Mouse (Mus musculus) gastrocnemius, adult 18-20 months (tissue): ENCODE measurements around the gene 4930470P17Rik. TPM values are rescaled to one million over a fixed set of nuclear protein-coding genes. Genes with fewer than 3 reads are reported as not detected.
A peak's percentile ranks its signal among the peaks of the same experiment; 100 is the strongest.
"Not testable (repeated sequence)": the region's sequence is repeated elsewhere in the genome, so short reads cannot be mapped to it uniquely, and the experiment has no call there.

ENCODE experiments used
- DNase-seq: peaks from one replicate; pipeline ENCODE4 v3.0.0; 2021; ENCODE audit warnings: low spot score
- long read RNA-seq, 2 experiments: library from polyadenylated mRNA; stranded (forward); transcript quantifications; one replicate each; pipeline ENCODE4 v2.0.0; 2021
- total RNA-seq, 2 experiments: library from RNA; stranded (reverse); gene quantifications; 2 replicates each; pipeline ENCODE4 v1.2.3; 2021

4930470P17Rik gene
- total RNA-seq: not detected
- long read RNA-seq, experiment 1: 0 reads
- long read RNA-seq, experiment 2: 0 reads

- DNase-seq: no peak
These were observed at the start of gene 4930470P17Rik for GRCm38 (mm10) chr2:170601917-170602316. 4930470P17Rik (minus strand) TSS chr2:170602017.

- DNase-seq: no peak
These were observed 49.7 kb upstream of the 4930470P17Rik start for GRCm38 (mm10) chr2:170651483-170651882.

- DNase-seq: no peak
These were observed 46.7 kb upstream of the 4930470P17Rik start for GRCm38 (mm10) chr2:170648542-170648941.

GRCm38 (mm10) chr2:170646201-170646600 lies 44.4 kb upstream of the 4930470P17Rik start:
- DNase-seq: no peak

- no peak for DNase-seq
These were observed 40.6 kb upstream of the 4930470P17Rik start for GRCm38 (mm10) chr2:170642338-170642806.

- DNase-seq: no peak
These were observed 38.5 kb upstream of the 4930470P17Rik start for GRCm38 (mm10) chr2:170640281-170640680.

GRCm38 (mm10) chr2:170638746-170639145 lies 36.9 kb upstream of the 4930470P17Rik start:
- DNase-seq: no peak

GRCm38 (mm10) chr2:170632998-170633622 lies 31.3 kb upstream of the 4930470P17Rik start:
- DNase-seq: no peak

- no peak for DNase-seq
These were observed 30.6 kb upstream of the 4930470P17Rik start for GRCm38 (mm10) chr2:170632386-170632785.

- no peak for DNase-seq
These were observed 29.6 kb upstream of the 4930470P17Rik start for GRCm38 (mm10) chr2:170631375-170631774.

GRCm38 (mm10) chr2:170630553-170630952 lies 28.7 kb upstream of the 4930470P17Rik start:
- no peak for DNase-seq

GRCm38 (mm10) chr2:170627991-170628390 lies 26.2 kb upstream of the 4930470P17Rik start:
- DNase-seq: not testable (repeated sequence)

- not testable (repeated sequence) for DNase-seq
These were observed 22.5 kb upstream of the 4930470P17Rik start for GRCm38 (mm10) chr2:170624201-170624880.

- no peak for DNase-seq
These were observed 21.2 kb upstream of the 4930470P17Rik start for GRCm38 (mm10) chr2:170622985-170623384.

GRCm38 (mm10) chr2:170618862-170619492 lies 17.2 kb upstream of the 4930470P17Rik start:
- DNase-seq: no peak

- DNase-seq: not testable (repeated sequence)
These were observed 10.0 kb upstream of the 4930470P17Rik start for GRCm38 (mm10) chr2:170611794-170612193.

GRCm38 (mm10) chr2:170601171-170601570 lies 646 bp downstream of the 4930470P17Rik start:
- no peak for DNase-seq

GRCm38 (mm10) chr2:170597586-170597985 lies 4.2 kb downstream of the 4930470P17Rik start:
- DNase-seq: no peak

GRCm38 (mm10) chr2:170596726-170597125 lies 5.1 kb downstream of the 4930470P17Rik start:
- DNase-seq: peak; percentile 15

GRCm38 (mm10) chr2:170592161-170592560 lies 9.7 kb downstream of the 4930470P17Rik start:
- DNase-seq: no peak

- DNase-seq: no peak
These were observed 13.4 kb downstream of the 4930470P17Rik start for GRCm38 (mm10) chr2:170588369-170588900.

- no peak for DNase-seq
These were observed 17.1 kb downstream of the 4930470P17Rik start for GRCm38 (mm10) chr2:170584678-170585077.
